Mouse (Mus musculus) forebrain, embryonic 16.5 days (tissue): Measurements from ENCODE around the gene Spns3. TPM values are rescaled to one million over a fixed set of nuclear protein-coding genes. Genes with fewer than 3 reads are reported as not detected.
A peak's percentile ranks its signal among the peaks of the same experiment; 100 is the strongest.

Source experiments
- ATAC-seq: fragments of 200-750 bp; cut with Nextera tagmentation; 2 replicates; pipeline ENCODE4 v1.8.0; 2017; ENCODE audit warnings: mild to moderate bottlenecking, moderate library complexity
- H3K27ac ChIP-seq: fragments of 300-500 bp; sonication (generic); 2 replicates; pipeline ENCODE4 v1.5.1; 2014; ENCODE audit warnings: low read length, control low read depth
- H3K27me3 ChIP-seq: fragments of 300-500 bp; sonication (generic); replicated peaks from 2 replicates; pipeline ENCODE4 v1.6.1; 2014; ENCODE audit warnings: low read length; ENCODE audit not compliant: control insufficient read depth, insufficient read depth
- H3K36me3 ChIP-seq: fragments of 300-500 bp; sonication (generic); 2 replicates; pipeline ENCODE4 v1.6.1; 2014; ENCODE audit not compliant: control insufficient read depth, insufficient read depth
- H3K4me1 ChIP-seq: fragments of 300-500 bp; sonication (generic); replicated peaks from 2 replicates; pipeline ENCODE4 v1.6.1; 2014; ENCODE audit warnings: low read length; ENCODE audit not compliant: control insufficient read depth, insufficient read depth
- H3K4me2 ChIP-seq: fragments of 300-500 bp; sonication (generic); 2 replicates; pipeline ENCODE4 v1.6.1; 2014; ENCODE audit warnings: mild to moderate bottlenecking, low read length, control low read depth
- H3K4me3 ChIP-seq: fragments of 300-500 bp; sonication (generic); replicated peaks from 2 replicates; pipeline ENCODE4 v1.5.1; 2014; ENCODE audit warnings: mild to moderate bottlenecking, low read length, control low read depth
- H3K9ac ChIP-seq: fragments of 300-500 bp; sonication (generic); replicated peaks from 2 replicates; pipeline ENCODE4 v1.6.1; 2014; ENCODE audit warnings: low read depth, low read length, control low read depth
- H3K9me3 ChIP-seq: fragments of 300-500 bp; sonication (generic); 2 replicates; pipeline ENCODE4 v1.6.1; 2016; ENCODE audit warnings: low read length; ENCODE audit not compliant: control insufficient read depth
- WGBS: fragments of 180-500 bp; shearing (Covaris S2); extraction: QIAGEN DNeasy Blood & Tissue Kit; methylation state at CpG from one replicate; pipeline ENCODE4 v1.1.7; 2014; 5-methylcytosine and 5-hydroxymethylcytosine counted together
- polyA plus RNA-seq: library from polyadenylated mRNA; unstranded; fragments of >200 nt; fragmentation: Nextera tagmentation; extraction: Ambion mirVana; gene quantifications from 2 replicates; pipeline ENCODE4 v1.2.1, GENCODE M21; 2015

Gene Spns3
- polyA plus RNA-seq, 1 experiment from 2014 or later, result not detected

DNA sequence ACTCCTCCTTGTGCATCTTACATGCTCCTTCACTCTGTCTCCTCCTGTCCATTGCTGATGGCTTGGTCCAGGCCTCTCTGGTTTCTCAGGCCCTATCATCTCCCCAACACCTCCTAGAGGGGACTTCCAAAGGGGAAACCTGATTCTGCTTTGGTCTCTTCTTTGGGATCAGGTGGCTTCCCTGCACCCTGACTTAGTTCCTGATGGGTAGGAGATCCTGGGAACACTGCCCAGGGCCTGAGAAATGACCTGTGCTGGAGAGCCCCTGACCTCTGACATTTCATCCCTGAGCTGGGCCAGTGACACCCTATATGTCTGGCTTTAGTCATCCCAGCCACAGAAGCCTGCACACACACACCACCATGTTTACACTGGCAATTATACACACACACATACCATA is 42.7 kb downstream of the Spns3 start:
- Histone ChIP-seq H3K9me3 (no peaks in the 10 kb centered on the region), H3K36me3 (no peaks in the 10 kb centered on the region), H3K4me2 (no peak overlapping the region), H3K4me3 (no peak overlapping the region), H3K9ac (no peak overlapping the region), H3K27ac (no peak overlapping the region), H3K4me1 (no peaks in the 10 kb centered on the region), H3K27me3 (no peaks in the 10 kb centered on the region)
- ATAC-seq, result no peak

DNA sequence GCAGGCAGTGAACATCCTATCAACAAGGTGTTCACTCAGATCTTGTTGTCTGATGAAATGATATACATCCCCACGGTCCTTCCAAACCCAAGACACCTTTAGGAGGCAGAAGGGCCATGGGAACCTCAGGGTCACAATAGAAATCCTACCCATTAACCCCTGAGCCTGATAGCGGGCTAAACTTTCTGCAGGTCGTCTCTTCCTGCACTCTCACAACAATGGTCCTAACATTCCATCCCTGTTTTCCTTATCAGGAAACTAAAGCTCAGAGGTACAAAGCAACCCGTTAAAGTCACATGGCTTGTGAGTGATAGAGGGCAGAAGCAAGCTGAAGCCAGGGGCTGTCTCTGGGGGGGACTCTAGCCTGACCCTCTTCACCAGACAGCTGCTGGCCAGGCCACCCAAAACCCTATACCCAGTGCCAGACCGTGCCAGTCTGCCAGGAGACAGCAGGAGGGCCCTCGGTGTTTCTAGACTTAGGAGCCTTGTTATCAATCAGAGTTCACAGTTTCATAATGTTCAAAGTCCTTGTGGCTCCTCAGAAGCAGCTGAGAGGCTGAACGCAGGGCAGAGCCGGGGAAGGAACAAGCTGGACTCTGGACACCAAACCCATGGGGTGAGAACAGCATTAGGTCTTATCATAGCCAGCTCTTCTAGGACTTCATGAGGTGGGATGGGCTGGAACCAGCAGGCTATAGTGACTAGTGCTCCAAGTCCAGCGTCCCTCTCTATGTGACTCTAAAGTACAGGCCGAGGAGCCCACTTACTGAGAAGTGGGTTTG is 46.1 kb downstream of the Spns3 start:
- Histone ChIP-seq H3K36me3 (no peaks in the 10 kb centered on the region), H3K4me2 (no peak overlapping the region), H3K9ac (no peak overlapping the region), H3K4me3 (no peak overlapping the region), H3K4me1 (peaks cover 3% of the 10 kb centered on the region; the same call in 1 of the 2 replicates), H3K27me3 (no peaks in the 10 kb centered on the region), H3K27ac (no peak overlapping the region), H3K9me3 (no peaks in the 10 kb centered on the region)
- no peak for ATAC-seq
- 76% methylated on average over 10 of the region's 10 CpGs for WGBS

DNA sequence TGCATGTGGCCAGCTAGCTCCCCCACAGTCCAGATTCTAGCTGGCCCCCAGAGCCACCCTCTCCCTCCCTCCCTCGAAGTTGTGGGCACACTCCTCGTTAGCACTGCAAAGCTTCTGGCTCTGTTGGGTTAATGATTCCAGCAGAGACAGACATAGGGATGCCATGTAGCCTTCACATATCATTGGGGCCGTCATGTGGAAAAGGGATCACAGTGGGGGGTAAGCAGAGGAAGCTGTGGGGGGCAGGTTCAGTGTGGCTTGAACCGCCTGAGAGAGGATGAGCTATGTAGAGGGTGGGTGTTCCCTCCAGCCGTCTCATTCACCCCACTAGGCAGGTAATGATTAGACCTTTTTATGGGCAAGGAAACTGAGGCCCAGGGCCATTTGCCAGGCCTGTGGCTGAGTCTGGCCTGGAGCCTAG is 46.8 kb downstream of the Spns3 start:
- no peaks in the 10 kb centered on the region for H3K36me3 ChIP-seq
- WGBS, result 15% methylated on average over 5 of the region's 5 CpGs
- H3K27me3 ChIP-seq, result no peaks in the 10 kb centered on the region
- ATAC-seq, result no peak
- no peaks in the 10 kb centered on the region for H3K9me3 ChIP-seq
- no peak overlapping the region for H3K9ac ChIP-seq
- H3K27ac ChIP-seq, result no peak overlapping the region
- no peak overlapping the region for H3K4me2 ChIP-seq
- no peak overlapping the region for H3K4me3 ChIP-seq
- H3K4me1 ChIP-seq, result peaks cover 3% of the 10 kb centered on the region; the same call in 1 of the 2 replicates

DNA sequence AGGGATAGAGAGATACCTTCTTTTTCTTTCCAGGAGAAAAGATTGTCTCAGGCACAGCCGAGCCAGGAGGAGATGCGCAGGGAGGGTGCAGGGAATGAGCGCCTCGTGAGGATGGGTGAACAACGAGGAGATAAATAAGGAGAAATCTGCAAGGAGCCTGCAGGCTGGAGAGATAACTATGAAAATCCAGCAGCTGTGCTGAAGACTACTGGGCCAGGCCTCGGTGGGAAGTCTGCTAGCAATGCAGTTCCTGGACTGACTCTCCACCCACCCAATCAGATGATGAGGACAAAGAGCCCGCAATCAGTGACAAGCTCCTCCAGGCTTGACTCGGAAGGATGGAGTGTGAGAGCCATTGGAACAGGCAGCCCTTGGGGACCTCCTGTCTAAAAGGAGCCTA is 48.1 kb downstream of the Spns3 start:
- no peak; the same call in 1 of the 2 replicates for ATAC-seq
- H3K4me2 ChIP-seq, result no peak overlapping the region
- H3K9me3 ChIP-seq, result no peaks in the 10 kb centered on the region
- peaks cover 3% of the 10 kb centered on the region; the same call in 1 of the 2 replicates for H3K4me1 ChIP-seq
- H3K36me3 ChIP-seq, result no peaks in the 10 kb centered on the region
- H3K27me3 ChIP-seq, result no peaks in the 10 kb centered on the region
- peak overlapping the region; percentile 16; the same call in 1 of the 2 replicates for H3K27ac ChIP-seq
- H3K4me3 ChIP-seq, result no peak overlapping the region
- 0 out of 2 replicates have a peak overlapping the region, but pooled peaks have one; percentile 15 for H3K9ac ChIP-seq
- WGBS, result 19% methylated on average over 8 of the region's 8 CpGs

DNA sequence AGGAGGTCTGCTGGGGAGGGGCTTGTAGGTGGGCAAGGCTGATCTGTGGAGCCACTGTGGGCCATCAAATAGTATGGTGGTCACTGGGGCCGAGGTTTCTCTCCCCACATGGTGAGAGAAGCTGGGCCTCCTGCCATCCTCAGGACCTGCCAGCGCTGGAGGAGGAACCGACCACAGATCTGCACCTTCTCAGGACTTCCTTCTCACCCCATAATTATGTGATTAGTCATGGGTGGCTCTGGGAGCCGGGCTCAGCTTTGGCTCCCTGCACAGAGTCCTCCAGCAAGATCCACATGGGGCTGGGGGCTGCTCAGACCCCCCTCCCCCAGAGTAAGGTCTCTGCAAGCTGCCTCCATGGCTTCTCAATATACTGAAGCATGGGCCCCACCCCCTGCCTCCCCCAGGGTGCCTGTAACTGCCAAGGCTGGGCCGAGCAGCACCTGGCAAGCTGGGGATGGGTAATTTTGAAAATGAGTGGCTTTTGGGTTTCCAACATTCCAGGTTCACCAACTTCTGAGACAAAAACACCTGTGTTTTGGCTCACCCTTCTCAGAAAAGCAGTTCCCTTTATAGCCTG is 48.8 kb downstream of the Spns3 start:
- H3K9ac ChIP-seq, result no peak overlapping the region

DNA sequence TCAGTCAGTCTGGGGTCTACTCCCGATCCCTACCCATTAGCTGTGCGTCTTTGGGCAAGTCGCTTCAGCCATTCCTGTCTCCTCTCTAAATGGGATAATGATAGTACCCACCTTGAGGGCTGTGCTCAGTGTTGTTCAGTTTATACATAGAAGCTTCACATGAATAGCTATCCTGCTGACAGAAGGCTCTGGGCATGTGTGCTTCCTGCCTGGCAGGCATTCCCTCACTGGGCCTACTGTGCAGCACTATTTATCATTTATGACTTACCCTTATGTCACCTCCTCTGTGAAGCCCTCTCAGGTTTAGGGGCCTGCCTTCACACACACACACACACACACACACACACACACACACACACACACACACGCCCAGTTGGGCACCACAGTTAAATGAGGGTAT is 50.2 kb downstream of the Spns3 start:
- no peak for ATAC-seq
- Histone ChIP-seq H3K27ac (no peak overlapping the region), H3K36me3 (no peaks in the 10 kb centered on the region), H3K9ac (no peak overlapping the region), H3K4me3 (no peak overlapping the region), H3K9me3 (no peaks in the 10 kb centered on the region), H3K4me2 (no peak overlapping the region), H3K27me3 (no peaks in the 10 kb centered on the region), H3K4me1 (peaks cover 3% of the 10 kb centered on the region; the same call in 1 of the 2 replicates)
- 85% methylated on average over 4 of the region's 4 CpGs for WGBS

More for the DNA sequence above, 48.8 kb downstream of the Spns3 start:
- Histone ChIP-seq H3K4me3 (no peak overlapping the region), H3K27ac (no peak overlapping the region), H3K4me2 (no peak overlapping the region), H3K36me3 (no peaks in the 10 kb centered on the region), H3K27me3 (no peaks in the 10 kb centered on the region), H3K4me1 (peaks cover 3% of the 10 kb centered on the region; the same call in 1 of the 2 replicates), H3K9me3 (no peaks in the 10 kb centered on the region)
- 30% methylated on average over 5 of the region's 5 CpGs for WGBS
- no peak for ATAC-seq

DNA sequence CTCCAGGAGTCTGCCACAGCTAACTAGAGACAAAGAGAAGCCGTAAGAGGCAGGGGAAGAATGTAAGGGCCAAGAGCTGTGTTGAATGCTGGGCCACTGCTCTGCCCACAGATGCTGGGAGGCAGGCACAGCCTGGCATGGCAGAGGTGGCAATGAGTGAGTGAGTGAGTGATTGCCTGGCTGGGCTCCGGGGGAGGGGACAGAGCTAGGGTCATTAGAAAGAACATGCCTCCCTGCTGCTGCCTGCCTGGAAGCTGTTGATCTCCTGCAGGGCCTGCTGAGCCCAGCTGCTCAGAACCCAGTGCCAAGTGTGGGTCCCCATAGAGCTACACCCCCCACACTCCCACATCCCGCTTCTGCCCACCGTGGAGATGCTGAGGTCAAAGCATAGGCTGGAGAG is 52.9 kb downstream of the Spns3 start:
- H3K9ac ChIP-seq, result no peak overlapping the region

DNA sequence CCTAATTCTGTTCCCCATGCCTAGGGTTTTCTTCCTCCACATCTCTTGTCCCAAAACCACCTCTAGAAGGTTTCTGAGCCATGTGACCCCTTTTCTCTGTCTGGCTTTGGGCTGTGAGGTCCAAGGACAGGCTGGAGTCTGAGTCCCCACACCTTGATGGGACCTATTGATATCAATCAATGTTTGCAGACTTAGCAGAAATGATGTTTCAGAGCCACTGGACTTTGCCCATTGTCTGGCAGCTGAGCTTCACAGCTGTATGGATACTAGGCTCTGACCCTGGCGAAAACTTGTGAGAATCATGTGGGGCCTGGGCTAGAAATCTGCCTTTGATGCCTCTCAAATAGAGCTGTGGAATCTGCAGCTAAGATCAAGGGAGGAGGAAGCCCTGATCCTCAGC is 53.5 kb downstream of the Spns3 start:
- Histone ChIP-seq H3K4me1 (no peaks in the 10 kb centered on the region), H3K27ac (no peak overlapping the region), H3K9ac (no peak overlapping the region), H3K4me2 (no peak overlapping the region), H3K36me3 (no peaks in the 10 kb centered on the region), H3K27me3 (no peaks in the 10 kb centered on the region), H3K9me3 (no peaks in the 10 kb centered on the region), H3K4me3 (no peak overlapping the region)
- ATAC-seq, result no peak
- 85% methylated on average over 1 of the region's 1 CpGs for WGBS

More for the DNA sequence above, 52.9 kb downstream of the Spns3 start:
- Histone ChIP-seq H3K27me3 (no peaks in the 10 kb centered on the region), H3K4me1 (peaks cover 3% of the 10 kb centered on the region; the same call in 1 of the 2 replicates), H3K4me2 (no peak overlapping the region), H3K36me3 (no peaks in the 10 kb centered on the region), H3K4me3 (no peak overlapping the region), H3K27ac (no peak overlapping the region), H3K9me3 (no peaks in the 10 kb centered on the region)
- 31% methylated on average over 4 of the region's 4 CpGs for WGBS
- no peak for ATAC-seq

DNA sequence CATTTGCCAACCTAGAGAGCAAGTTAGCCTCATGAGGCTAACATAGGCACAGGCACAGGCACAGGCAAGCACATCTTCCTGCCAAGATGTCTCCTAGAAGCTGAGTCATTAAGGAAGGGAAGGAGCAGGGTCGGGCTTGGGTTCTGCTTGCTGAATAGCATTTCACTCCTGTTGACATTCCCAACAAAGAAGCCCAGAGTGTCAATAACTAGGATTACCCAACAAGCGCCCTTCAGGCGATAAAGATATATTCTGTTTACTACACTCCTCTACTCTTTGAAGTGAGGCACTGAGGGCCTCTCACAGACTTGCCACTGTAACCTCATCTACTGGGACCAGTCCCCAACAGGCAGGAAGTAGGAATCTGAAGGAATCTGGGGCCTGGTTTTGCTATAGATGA is 54.2 kb downstream of the Spns3 start:
- H3K4me3 ChIP-seq, result no peak overlapping the region
- no peak overlapping the region for H3K9ac ChIP-seq
- no peak overlapping the region for H3K27ac ChIP-seq
- no peaks in the 10 kb centered on the region for H3K9me3 ChIP-seq
- H3K36me3 ChIP-seq, result no peaks in the 10 kb centered on the region
- no peak overlapping the region for H3K4me2 ChIP-seq
- 52% methylated on average over 3 of the region's 3 CpGs for WGBS
- no peaks in the 10 kb centered on the region for H3K27me3 ChIP-seq
- no peak for ATAC-seq
- H3K4me1 ChIP-seq, result no peaks in the 10 kb centered on the region
